Mouse (Mus musculus) forebrain, postnatal 0 days (tissue): Measurements from ENCODE around the gene Cdkal1. TPM values are rescaled to one million over a fixed set of nuclear protein-coding genes. Genes with fewer than 3 reads are reported as not detected.

Experiments used
- ATAC-seq: fragments of 200-750 bp; cut with Nextera tagmentation; 2 replicates; pipeline ENCODE4 v1.8.0; 2017; ENCODE audit warnings: mild to moderate bottlenecking, moderate library complexity
- DNase-seq: peaks from one replicate; pipeline ENCODE4 v3.0.0-alpha.2; 2015
- H3K27ac ChIP-seq: fragments of 300-500 bp; sonication (generic); 2 replicates; pipeline ENCODE4 v1.5.1; 2014; ENCODE audit warnings: low read depth, mild to moderate bottlenecking, antibody characterized with exemption, low read length, moderate library complexity, mixed read lengths
- H3K27me3 ChIP-seq: fragments of 300-500 bp; sonication (generic); 2 replicates; pipeline ENCODE4 v1.6.1; 2014; ENCODE audit warnings: mild to moderate bottlenecking, low read length, mixed read lengths; ENCODE audit not compliant: insufficient read depth
- H3K36me3 ChIP-seq: fragments of 300-500 bp; sonication (generic); 2 replicates; pipeline ENCODE4 v1.6.1; 2014; ENCODE audit warnings: mild to moderate bottlenecking, moderate library complexity; ENCODE audit not compliant: insufficient read depth
- H3K4me1 ChIP-seq: fragments of 300-500 bp; sonication (generic); 2 replicates; pipeline ENCODE4 v1.6.1; 2014; ENCODE audit warnings: antibody characterized with exemption; ENCODE audit not compliant: insufficient read depth
- H3K4me2 ChIP-seq: fragments of 300-500 bp; sonication (generic); 2 replicates; pipeline ENCODE4 v1.6.1; 2014; ENCODE audit warnings: low read depth, mild to moderate bottlenecking, moderate library complexity
- H3K4me3 ChIP-seq: fragments of 300-500 bp; sonication (generic); 2 replicates; pipeline ENCODE4 v1.5.1; 2014; ENCODE audit warnings: low read depth, low read length, mixed read lengths
- H3K9ac ChIP-seq: fragments of 300-500 bp; sonication (generic); 2 replicates; pipeline ENCODE4 v1.6.1; 2014; ENCODE audit warnings: mild to moderate bottlenecking
- H3K9me3 ChIP-seq: fragments of 300-500 bp; sonication (generic); 2 replicates; pipeline ENCODE4 v1.6.1; 2016; ENCODE audit warnings: low read length
- CTCF ChIP-seq: sonication (generic); IDR thresholded peaks from 2 replicates; pipeline ENCODE4 v1.5.1; 2016; ENCODE audit warnings: antibody characterized with exemption, control low read depth, low read depth
- WGBS: fragments of 180-500 bp; shearing (Covaris S2); extraction: QIAGEN DNeasy Blood & Tissue Kit; methylation state at CpG from one replicate; pipeline ENCODE4 v1.1.7; 2014; 5-methylcytosine and 5-hydroxymethylcytosine counted together
- polyA plus RNA-seq: library from polyadenylated mRNA; unstranded; fragments of >200 nt; fragmentation: Nextera tagmentation; extraction: Ambion mirVana; gene quantifications from 2 replicates; pipeline ENCODE4 v1.2.1, GENCODE M21; 2015
- total RNA-seq: library from RNA; depleted of rRNA; stranded (reverse); fragments of >200 nt; gene quantifications from 2 replicates; pipeline ENCODE4 v1.2.3, GENCODE M21; 2014

Gene Cdkal1
- total and polyA plus RNA-seq, 2 experiments from 2014 or later = 16.7 to 18.3 TPM

- Histone ChIP-seq H3K4me3 (no peak overlapping the region), H3K9me3 (no peaks in the 10 kb centered on the region), H3K4me1 (0 out of 2 replicates have a peak, but pooled peaks cover 5% of the 10 kb centered on the region), H3K27me3 (no peaks in the 10 kb centered on the region), H3K4me2 (no peak overlapping the region), H3K27ac (no peak overlapping the region), H3K9ac (no peak overlapping the region), H3K36me3 (no peaks in the 10 kb centered on the region)
- DNase-seq (no peak), ATAC-seq (no peak)
- 73% methylated on average over 4 of the region's 4 CpGs for WGBS
- TF ChIP-seq CTCF = no peak
These were observed 111.7 kb downstream of the Cdkal1 start for GRCm38 (mm10) chr13:29743761-29744160.

DNA sequence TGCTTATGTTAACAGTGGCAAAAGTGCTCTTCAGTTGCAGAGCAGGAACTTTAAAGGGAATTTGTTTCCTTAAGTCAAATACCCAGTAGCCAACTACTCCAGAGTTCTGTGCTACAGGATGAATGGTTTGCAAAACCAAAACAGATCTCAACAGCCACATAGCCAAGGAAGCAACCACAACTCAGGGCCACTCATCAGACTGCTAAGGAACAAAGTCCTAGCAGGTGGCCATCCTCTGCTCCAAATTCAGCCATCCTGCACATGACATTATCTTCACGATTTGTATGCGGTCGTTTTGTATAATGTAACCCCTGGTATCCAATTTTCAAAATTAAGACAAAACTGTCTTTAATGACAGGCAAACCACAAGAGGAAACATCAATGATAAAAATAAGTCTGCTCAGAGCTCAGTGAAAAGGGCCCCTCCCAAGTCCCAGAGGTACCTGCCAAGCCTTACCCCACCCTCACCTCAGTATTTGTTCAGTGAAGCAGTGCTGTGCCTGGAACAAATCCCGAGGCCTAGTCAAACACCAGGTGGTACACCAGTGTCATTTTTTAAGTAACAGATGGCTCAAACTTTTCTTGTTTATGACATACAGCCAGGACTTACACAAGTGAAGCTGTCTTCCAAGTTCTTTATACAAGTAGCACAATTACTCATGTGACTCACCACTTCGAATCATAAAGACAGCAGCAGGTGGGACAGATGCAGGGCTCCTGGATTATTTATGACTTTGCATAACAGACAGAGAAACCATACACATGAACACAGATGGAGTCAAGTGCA, 117.6 kb downstream of the Cdkal1 start:
- H3K4me2 ChIP-seq = no peak overlapping the region
- WGBS = 53% methylated on average over 5 of the region's 5 CpGs
- peak; percentile 43 for DNase-seq
- TF ChIP-seq CTCF = no peak
- H3K9me3 ChIP-seq = no peaks in the 10 kb centered on the region
- no peaks in the 10 kb centered on the region for H3K27me3 ChIP-seq
- H3K27ac ChIP-seq = no peak overlapping the region
- H3K4me3 ChIP-seq = no peak overlapping the region
- no peaks in the 10 kb centered on the region for H3K36me3 ChIP-seq
- peak; percentile 71 for ATAC-seq
- H3K4me1 ChIP-seq = no peaks in the 10 kb centered on the region
- no peak overlapping the region for H3K9ac ChIP-seq

GRCm38 (mm10) chr13:29734496-29734895, 121.0 kb downstream of the Cdkal1 start:
- Histone ChIP-seq H3K9ac (no peak overlapping the region), H3K4me1 (no peaks in the 10 kb centered on the region), H3K9me3 (no peaks in the 10 kb centered on the region), H3K27me3 (no peaks in the 10 kb centered on the region), H3K4me3 (no peak overlapping the region), H3K27ac (no peak overlapping the region), H3K36me3 (no peaks in the 10 kb centered on the region), H3K4me2 (no peak overlapping the region)
- DNase-seq (no peak), ATAC-seq (no peak)
- TF ChIP-seq CTCF = no peak

GRCm38 (mm10) chr13:29726154-29726825, 129.2 kb downstream of the Cdkal1 start:
- H3K9ac ChIP-seq = no peak overlapping the region
- no peak overlapping the region for H3K4me2 ChIP-seq
- DNase-seq = no peak
- TF ChIP-seq CTCF = no peak
- no peaks in the 10 kb centered on the region for H3K27me3 ChIP-seq
- H3K4me3 ChIP-seq = no peak overlapping the region
- H3K27ac ChIP-seq = no peak overlapping the region
- no peaks in the 10 kb centered on the region for H3K4me1 ChIP-seq
- no peak for ATAC-seq
- no peaks in the 10 kb centered on the region for H3K9me3 ChIP-seq
- no peaks in the 10 kb centered on the region for H3K36me3 ChIP-seq
- 91% methylated on average over 5 of the region's 5 CpGs for WGBS

DNA sequence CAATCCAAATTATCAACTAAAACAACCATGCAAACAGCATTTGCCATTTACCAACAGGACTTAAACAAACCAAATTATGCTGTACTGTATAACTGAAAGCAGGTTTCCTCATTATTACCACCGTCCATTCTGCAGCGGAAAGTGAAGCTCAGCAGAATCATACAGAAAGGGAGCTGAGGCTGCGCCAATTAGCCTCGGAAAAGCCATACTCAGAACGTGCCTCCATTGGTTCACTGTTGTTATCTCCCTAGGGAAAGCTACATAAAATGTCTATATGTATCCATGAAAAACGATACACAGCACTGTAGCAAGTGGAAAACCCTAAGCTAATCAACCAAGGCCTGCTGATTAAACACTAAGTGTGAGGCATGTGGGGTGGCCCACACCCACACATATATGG, 130.6 kb downstream of the Cdkal1 start:
- Histone ChIP-seq H3K9me3 (no peaks in the 10 kb centered on the region), H3K4me3 (no peak overlapping the region), H3K9ac (no peak overlapping the region), H3K4me2 (no peak overlapping the region), H3K27me3 (no peaks in the 10 kb centered on the region), H3K4me1 (no peaks in the 10 kb centered on the region), H3K27ac (no peak overlapping the region), H3K36me3 (no peaks in the 10 kb centered on the region)
- WGBS = 54% methylated on average over 6 of the region's 6 CpGs
- ATAC-seq = no peak
- no peak for TF ChIP-seq CTCF
- DNase-seq = no peak

DNA sequence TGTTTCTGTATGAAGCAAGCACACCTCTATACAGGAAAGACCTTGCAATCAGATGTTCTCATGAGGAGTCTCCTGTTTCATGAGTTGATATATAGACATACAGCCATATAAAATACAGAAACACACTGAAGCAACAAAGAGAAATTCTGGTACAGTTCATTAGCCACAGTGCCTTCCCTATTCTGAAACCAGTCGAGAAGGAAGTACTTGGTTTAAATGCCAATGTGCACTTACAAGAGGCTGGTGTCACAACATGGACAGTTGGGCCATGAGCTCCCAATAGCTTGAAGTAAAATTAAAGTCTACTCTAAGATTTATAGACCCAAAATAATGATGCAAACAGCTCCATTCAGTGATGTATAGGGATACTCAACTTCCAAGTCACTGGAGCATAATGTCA, 132.3 kb downstream of the Cdkal1 start:
- Histone ChIP-seq H3K4me1 (no peaks in the 10 kb centered on the region), H3K27me3 (no peaks in the 10 kb centered on the region), H3K9me3 (no peaks in the 10 kb centered on the region), H3K4me3 (no peak overlapping the region), H3K4me2 (no peak overlapping the region), H3K27ac (no peak overlapping the region), H3K36me3 (no peaks in the 10 kb centered on the region), H3K9ac (no peak overlapping the region)
- DNase-seq = no peak
- no peak for TF ChIP-seq CTCF
- no peak for ATAC-seq
- WGBS = 67% methylated on average over 1 of the region's 1 CpGs

DNA sequence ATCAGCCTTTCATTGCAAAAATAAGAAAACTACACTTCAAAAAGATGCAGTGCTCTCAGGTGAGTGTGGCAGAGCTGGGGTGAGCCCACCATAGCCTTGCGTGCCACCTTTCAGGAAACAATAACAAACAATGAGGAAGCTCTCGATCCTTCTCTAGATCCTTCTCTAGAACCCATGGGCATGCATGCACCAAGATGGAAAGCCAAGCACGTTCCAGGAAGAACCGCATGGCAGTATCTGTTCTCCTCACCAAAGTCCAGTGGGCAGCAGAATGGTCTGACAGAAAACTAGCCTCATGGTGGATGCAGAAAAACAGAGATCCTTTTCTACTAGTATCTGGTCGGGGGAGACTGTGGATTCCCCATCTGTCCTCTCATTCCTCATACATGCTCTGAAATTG, 134.3 kb downstream of the Cdkal1 start:
- Histone ChIP-seq H3K36me3 (no peaks in the 10 kb centered on the region), H3K9ac (no peak overlapping the region), H3K4me2 (no peak overlapping the region), H3K9me3 (no peaks in the 10 kb centered on the region), H3K4me3 (no peak overlapping the region), H3K4me1 (no peaks in the 10 kb centered on the region), H3K27me3 (no peaks in the 10 kb centered on the region), H3K27ac (no peak overlapping the region)
- DNase-seq (no peak), ATAC-seq (no peak)
- 96% methylated on average over 5 of the region's 5 CpGs for WGBS
- no peak for TF ChIP-seq CTCF
